Mouse (Mus musculus) E14TG2a.4 (cell line): ENCODE measurements around the gene Trp73.

ENCODE experiments used
- CTCF ChIP-seq: conservative IDR thresholded peaks from 2 replicates; pipeline ENCODE4 v1.5.1; 2014; ENCODE audit warnings: low read length
- NANOG ChIP-seq: IDR thresholded peaks from 2 replicates; pipeline ENCODE4 v1.6.1; 2014; ENCODE audit warnings: borderline replicate concordance, low read length, mixed read lengths
- POU5F1 ChIP-seq: IDR thresholded peaks from 2 replicates; pipeline ENCODE4 v1.6.1; 2014; ENCODE audit warnings: low read length, borderline replicate concordance

GRCm38 (mm10) chr4:154188948-154189347 lies 48.9 kb upstream of the Trp73 start:
- TF ChIP-seq CTCF (no peak), POU5F1 (no peak), NANOG (no peak)
